Mouse (Mus musculus) Patski (cell line): ENCODE measurements at regions not wholly inside any gene's neighbourhood (a gene's known extent, or its start where the extent isn't known, plus 50 kb on each side); places are given as distances from the start of the nearest gene placed in this dataset.
"Not testable (repeated sequence)": the region's sequence is repeated elsewhere in the genome, so short reads cannot be mapped to it uniquely, and the experiment has no call there.

Experiments used
- ATAC-seq: fragments of 100-300 bp; one replicate; pipeline ENCODE4 v1.8.0; 2021
- CTCF ChIA-PET: fragments of 350-600 bp; sonication (Branson Sonifier 250); formaldehyde crosslinking; loops from one replicate; lab custom pipeline; 2022; ENCODE audit warnings: inconsistent platforms; lab: Charles Lee
- POLR2A ChIA-PET: fragments of 350-600 bp; sonication (Branson Sonifier 250); formaldehyde crosslinking; loops from one replicate; lab custom pipeline; 2022; ENCODE audit warnings: antibody characterized with exemption, inconsistent platforms; lab: Charles Lee
- DNase-seq: peaks from one replicate; pipeline ENCODE4 v3.0.0-alpha.2; 2011; ENCODE audit warnings: low read depth, low spot score
- H3K27me3 ChIP-seq: fragments of 371-371 bp; one replicate; pipeline ENCODE4 v1.5.1; 2021
- CTCF ChIP-seq: fragments of 100-300 bp; IDR thresholded peaks from one replicate; pipeline ENCODE4 v1.5.1; 2021
- in situ Hi-C: fragments of 300-500 bp; cut with MboI; formaldehyde crosslinking; loops from 3 replicates; pipeline ENCODE4 v1.11.1; 2018; ENCODE audit warnings: low pct_unique_long_range_greater_than_20kb, mixed read lengths

DNA sequence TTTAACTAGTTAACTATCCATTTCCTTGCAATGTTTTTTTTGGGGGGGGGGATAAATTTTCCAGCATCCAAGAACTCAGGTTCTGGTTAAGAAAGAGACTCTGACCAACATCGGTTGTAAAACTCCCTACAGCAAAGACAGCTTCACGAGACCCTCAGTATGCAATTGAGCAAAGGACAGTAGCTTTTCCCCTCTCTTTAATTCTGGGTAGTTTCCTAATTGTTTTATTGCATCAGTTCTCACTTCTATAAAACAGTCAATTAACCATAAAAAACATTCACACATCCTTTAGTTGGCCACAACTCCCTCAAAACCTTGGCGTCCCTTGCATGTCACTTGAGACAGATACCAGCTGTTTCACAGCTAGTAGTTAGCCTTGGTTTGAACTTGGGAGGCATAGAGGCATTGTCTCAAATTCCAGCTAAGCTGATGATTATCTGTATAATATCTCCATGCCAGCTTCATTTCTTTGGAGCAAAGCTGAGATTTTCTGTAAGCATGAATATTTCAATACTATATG lies 574.1 kb upstream of the Sox11 start:
- ATAC-seq (no peak), DNase-seq (no peak)
- POLR2A ChIA-PET, result no interaction called here
- CTCF ChIA-PET, result no interaction called here
- no peaks in the 10 kb centered on the region for H3K27me3 ChIP-seq
- no peak for TF ChIP-seq CTCF
- in situ Hi-C loops, result no loop called here

DNA sequence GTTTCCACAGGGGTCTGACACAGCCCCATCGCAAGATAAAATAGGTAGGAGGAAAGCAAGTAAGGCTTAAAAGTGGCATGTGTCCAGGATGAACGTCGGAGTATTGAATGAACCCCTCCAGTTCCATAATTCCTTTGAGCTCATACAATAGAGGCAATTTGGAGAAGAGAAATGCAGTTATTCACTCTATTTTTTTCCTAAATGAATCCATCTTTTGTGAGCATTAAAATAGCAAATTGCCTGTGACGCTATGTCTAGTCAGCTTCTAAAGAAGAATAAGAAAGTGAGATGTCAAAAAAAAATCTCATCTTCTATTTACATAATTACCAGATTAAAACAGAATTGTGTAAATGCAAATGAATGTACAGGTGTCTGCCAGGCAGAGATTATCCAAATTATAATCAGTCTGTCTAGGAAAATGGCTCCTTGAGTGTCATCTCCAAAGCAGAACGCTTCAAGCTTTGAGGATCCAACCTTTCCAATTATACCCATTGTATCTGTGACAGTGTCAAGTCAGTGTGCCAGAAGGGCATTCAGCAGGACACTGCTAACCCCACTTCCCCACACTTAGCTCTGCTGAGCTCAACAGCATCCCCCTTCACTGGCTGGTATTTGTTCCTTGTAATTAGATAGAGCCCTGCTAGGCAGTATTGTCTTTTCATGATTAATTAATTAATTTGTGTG lies 567.2 kb upstream of the Sox11 start:
- CTCF ChIA-PET, result interaction anchor here (1.1 kb wide), 1 partner anchor 11 kb away, joined by 3 read pairs; no protein-coding TSS in a partner anchor
- ATAC-seq (no peak), DNase-seq (no peak)
- no peak for TF ChIP-seq CTCF
- H3K27me3 ChIP-seq, result no peaks in the 10 kb centered on the region
- in situ Hi-C loops, result no loop called here
- POLR2A ChIA-PET, result no interaction called here

DNA sequence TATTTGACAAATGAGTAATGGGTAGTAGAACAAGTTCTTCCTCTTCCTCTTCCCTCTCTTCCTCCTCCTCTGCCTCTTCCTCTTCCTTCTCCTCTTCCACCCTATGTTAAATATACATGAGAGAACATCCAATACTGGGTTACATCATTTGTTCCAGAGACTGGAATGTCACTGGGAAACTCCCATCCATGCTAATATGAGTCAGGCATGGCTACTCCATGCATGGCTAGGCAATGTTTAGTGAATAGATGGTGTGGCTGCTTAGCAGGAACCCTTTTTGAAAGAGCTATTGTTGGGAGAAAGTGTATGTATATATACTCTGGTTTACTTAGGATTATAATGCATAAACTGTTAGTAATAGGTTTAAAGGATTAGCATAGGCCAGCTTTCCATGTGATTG lies 554.3 kb upstream of the Sox11 start:
- POLR2A ChIA-PET, CTCF ChIA-PET, in situ Hi-C loops, DNase-seq, H3K27me3 ChIP-seq: not testable (repeated sequence)
- ATAC-seq, result peak; percentile 82

DNA sequence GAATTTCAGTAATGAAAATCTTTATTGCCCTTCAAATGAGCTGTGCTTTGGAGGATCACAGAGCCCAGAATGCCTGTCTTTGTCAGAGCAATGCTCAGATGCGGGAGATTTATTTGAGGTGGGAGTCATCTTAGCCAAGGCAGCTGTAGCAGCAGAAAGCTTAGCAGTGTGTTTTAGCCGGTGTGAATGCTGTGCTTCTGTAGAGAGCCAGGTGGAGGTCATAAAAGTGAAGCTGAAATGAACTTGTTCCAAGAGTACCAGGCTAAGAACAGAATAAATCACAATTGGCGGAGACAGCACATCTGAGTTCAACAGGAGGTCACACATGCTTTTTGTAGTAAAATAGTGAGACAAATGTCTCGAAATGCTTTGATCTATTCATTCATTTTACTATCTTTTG lies 539.3 kb upstream of the Sox11 start:
- in situ Hi-C loops, result no loop called here
- no peak for ATAC-seq
- DNase-seq, result no peak
- POLR2A ChIA-PET, result no interaction called here
- CTCF ChIA-PET, result no interaction called here
- TF ChIP-seq CTCF, result no peak
- no peaks in the 10 kb centered on the region for H3K27me3 ChIP-seq

DNA sequence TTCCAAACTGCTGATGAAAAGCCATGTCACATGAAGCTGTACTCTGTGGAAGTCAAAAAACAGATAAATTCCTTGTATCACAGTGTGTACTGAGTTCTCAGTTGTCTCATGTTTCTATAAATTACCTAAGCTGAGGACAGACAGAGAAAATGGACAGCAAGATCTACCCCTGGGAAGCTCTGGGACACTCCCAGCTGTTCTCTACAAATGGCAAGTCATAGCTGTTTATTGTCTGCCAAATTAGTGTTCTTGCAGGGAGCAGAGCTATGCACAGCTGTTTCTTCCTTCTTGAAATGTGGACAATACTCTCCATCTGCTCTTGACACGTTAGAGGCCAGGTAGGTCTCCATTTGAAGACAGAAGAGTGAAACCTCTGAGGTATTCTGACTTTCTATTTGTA lies 524.0 kb upstream of the Sox11 start:
- DNase-seq (no peak), ATAC-seq (no peak)
- in situ Hi-C loops, result no loop called here
- TF ChIP-seq CTCF, result no peak
- CTCF ChIA-PET, result no interaction called here
- no peaks in the 10 kb centered on the region for H3K27me3 ChIP-seq
- POLR2A ChIA-PET, result interaction anchor here (0.8 kb wide), 1 partner anchor 282 kb away, joined by 6 read pairs; no protein-coding TSS in a partner anchor

DNA sequence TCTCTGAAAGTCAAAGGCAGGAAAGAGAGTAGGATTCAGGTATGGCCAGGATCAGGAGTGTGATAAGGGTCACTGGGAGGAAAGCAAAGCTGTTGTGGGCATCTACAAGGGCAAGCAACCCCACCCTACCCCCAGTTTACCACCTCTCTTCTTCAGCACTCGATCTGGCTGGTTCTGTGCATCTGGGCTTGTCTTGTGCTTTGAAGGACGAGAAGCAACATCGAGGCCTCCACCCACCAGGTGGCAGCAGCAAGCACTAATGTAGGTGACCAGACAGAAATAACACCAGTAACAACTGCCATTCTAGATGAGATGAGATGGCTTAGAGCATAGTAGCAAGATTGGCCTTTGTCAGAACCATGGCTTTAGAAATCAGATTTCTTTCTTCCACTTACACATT lies 507.2 kb upstream of the Sox11 start:
- in situ Hi-C loops, result loop anchor here (5.0 to 10.0 kb wide), 3 partner anchors 247 to 1315 kb away; partner anchors contain the start of gene Sox11

DNA sequence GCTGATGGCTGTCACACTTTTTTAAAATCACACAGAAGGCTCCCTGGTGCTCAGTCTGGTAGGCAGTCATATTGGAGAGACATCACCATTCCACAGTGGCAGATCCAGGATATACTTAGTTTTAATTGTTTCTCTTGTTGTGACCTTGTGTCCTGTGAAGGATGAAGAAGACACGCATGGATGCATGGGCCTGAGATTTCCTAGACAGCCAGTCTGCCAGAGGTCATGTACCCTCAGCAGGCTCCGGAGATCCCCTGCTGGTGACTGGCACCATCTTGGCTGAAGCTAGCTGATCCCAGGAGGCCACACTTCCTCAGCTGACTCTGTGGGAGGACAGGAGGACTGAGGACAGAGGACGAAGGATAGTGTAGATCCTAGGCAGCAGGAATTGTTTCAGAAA lies 506.7 kb upstream of the Sox11 start:
- ATAC-seq (peak; percentile 69), DNase-seq (peak; percentile 69)
- ChIA-PET CTCF (no interaction called here), POLR2A (no interaction called here)
- H3K27me3 ChIP-seq, result no peaks in the 10 kb centered on the region
- in situ Hi-C loops, result loop anchor here (5.0 to 10.0 kb wide), 3 partner anchors 247 to 1314 kb away; partner anchors contain the start of gene Sox11
- TF ChIP-seq CTCF, result no peak

More for the DNA sequence above, 507.2 kb upstream of the Sox11 start:
- peak; percentile 64 for TF ChIP-seq CTCF
- peak; percentile 65 for ATAC-seq
- POLR2A ChIA-PET, result no interaction called here
- no peaks in the 10 kb centered on the region for H3K27me3 ChIP-seq
- DNase-seq, result no peak
- CTCF ChIA-PET, result no interaction called here

DNA sequence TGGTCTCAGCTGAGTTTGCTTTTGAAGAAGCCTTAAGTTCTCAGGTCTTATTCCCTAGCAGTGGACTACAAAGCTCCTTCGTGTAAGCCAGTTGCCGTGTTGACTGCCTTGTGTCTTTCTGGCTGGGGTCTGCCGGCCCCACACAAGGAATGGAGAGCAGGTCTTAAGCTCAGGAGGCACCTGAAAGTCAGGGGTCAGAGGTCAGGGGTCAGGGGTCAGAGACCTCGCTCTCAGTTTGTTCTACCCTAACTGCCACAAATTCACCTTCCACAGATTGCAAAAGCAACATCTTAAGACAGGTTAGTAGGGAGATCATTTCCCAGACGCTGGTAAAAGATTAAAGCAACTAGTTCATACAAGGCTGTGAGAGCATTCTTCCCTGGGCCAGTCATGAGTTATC lies 505.8 kb upstream of the Sox11 start:
- ATAC-seq (peak; percentile 17), DNase-seq (no peak)
- TF ChIP-seq CTCF, result no peak
- POLR2A ChIA-PET, result no interaction called here
- no peaks in the 10 kb centered on the region for H3K27me3 ChIP-seq
- CTCF ChIA-PET, result no interaction called here
- in situ Hi-C loops, result loop anchor here (5.0 to 10.0 kb wide), 3 partner anchors 246 to 1313 kb away; partner anchors contain the start of gene Sox11

DNA sequence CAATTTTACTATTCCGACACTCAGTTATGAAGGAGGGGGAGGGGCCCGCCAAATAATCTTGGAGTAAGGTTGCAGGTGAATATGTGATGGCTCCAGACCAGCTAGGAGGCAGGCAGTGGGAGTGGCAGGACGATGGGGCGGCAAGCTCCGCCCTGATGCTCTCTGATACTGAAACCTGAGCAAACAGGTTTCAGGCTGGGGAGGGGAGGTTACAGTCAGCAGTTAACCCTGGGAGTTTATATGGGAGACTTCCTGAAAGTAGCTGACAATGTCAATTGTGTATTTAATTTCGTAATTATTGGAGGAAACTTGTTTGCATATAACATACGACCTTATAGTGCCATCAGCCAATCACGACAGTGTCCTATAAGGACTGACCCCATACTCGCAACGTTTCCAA lies 505.0 kb upstream of the Sox11 start:
- DNase-seq, result no peak
- in situ Hi-C loops, result loop anchor here (5.0 to 10.0 kb wide), 3 partner anchors 245 to 1313 kb away; partner anchors contain the start of gene Sox11
- CTCF ChIA-PET, result interaction anchor here (1.0 kb wide), 1 partner anchor 15 kb away, joined by 3 read pairs; no protein-coding TSS in a partner anchor
- POLR2A ChIA-PET, result no interaction called here
- H3K27me3 ChIP-seq, result no peaks in the 10 kb centered on the region
- ATAC-seq, result no peak
- no peak for TF ChIP-seq CTCF

DNA sequence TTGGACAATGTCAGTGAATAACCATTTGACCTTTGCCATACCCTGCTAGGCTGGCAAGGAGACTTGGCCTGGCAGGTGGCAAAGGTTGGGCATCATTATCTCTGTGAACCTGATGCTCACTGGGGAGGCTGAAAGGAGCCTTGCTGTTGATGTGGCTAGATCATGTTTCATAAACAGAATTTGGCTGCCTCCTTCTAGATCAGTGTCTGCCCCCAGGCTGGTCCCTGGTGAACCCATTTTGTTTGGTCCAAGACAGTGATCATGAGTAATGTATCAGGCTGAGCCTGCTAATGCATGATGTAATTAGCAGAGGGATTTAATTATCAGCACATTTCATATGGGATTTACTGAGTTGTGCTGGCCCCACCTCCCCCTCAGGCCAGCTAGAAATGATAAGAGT lies 502.6 kb upstream of the Sox11 start:
- in situ Hi-C loops, result loop anchor here (5.0 to 10.0 kb wide), 3 partner anchors 243 to 1310 kb away; partner anchors contain the start of gene Sox11
- TF ChIP-seq CTCF, result no peak
- DNase-seq (no peak), ATAC-seq (no peak)
- no peaks in the 10 kb centered on the region for H3K27me3 ChIP-seq
- ChIA-PET CTCF (no interaction called here), POLR2A (no interaction called here)

DNA sequence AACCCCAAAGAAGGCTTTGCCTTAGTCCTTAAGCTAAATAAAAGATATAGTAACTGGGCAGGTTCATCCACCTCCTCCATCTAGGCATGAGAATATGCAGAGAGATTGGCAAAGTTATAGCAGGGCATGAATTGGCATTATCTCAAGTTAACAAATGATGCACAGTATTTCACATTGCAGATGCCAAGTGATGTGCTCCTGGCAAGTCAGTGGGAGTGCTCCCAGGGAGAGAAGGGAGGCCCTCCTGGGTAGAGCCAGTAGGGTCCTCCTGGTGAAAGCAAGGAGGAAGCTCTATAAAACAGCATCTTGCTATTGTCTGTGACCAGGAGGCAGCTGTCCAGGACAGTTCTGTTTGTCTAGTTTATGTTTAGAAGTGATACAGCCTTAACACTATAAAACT lies 496.6 kb upstream of the Sox11 start:
- in situ Hi-C loops, result no loop called here
- no peaks in the 10 kb centered on the region for H3K27me3 ChIP-seq
- no peak for TF ChIP-seq CTCF
- ChIA-PET POLR2A (no interaction called here), CTCF (no interaction called here)
- DNase-seq, result no peak
- no peak for ATAC-seq
